8 mouse cellular contexts compared by ENCODE assay signal in genomic region chr10:78168792-78169191, GRCm38 (mm10). TPM values are rescaled to one million over a fixed set of nuclear protein-coding genes. Genes with fewer than 3 reads are reported as not detected.
A peak's percentile ranks its signal among the peaks of the same experiment; 100 is the strongest.
DNase-seq lines count a peak whose midpoint lies in the region; ATAC-seq and TF ChIP-seq lines count a peak whose summit lies in the region.

No protein-coding gene starts in this region.

- WGBS in lung, postnatal 0 days: 82% methylated on average over 11 of the region's 11 CpGs
- 86% methylated on average over 11 of the region's 11 CpGs for WGBS in limb, embryonic 10.5 days
- 83% methylated on average over 11 of the region's 11 CpGs for WGBS in olfactory bulb, adult 2 months

- TF ChIP-seq CTCF in lung, postnatal 0 days (IDR thresholded peaks at IDR 0.05): no peak
- no peak for TF ChIP-seq CTCF in olfactory bulb, adult 2 months (IDR thresholded peaks at IDR 0.05; ENCODE audit: insufficient read depth, low read depth, low read length)

- ATAC-seq in lung, postnatal 0 days: no peak

- TF ChIP-seq POLR2A in olfactory bulb, adult 2 months (IDR thresholded peaks at IDR 0.05; ENCODE audit: insufficient read depth, low read depth, low read length): 0 out of 2 replicates have a peak, but pooled peaks have one; percentile 2

- no peaks in the 10 kb centered on the region for H3K9me3 ChIP-seq in lung, postnatal 0 days (ENCODE audit: low read length)
- H3K9me3 ChIP-seq in limb, embryonic 10.5 days (replicated peaks): no peaks in the 10 kb centered on the region

- H3K9ac ChIP-seq in lung, postnatal 0 days (replicated peaks; ENCODE audit: low read depth): peak overlapping the region; percentile 50

- peak overlapping the region; percentile 61 for H3K4me3 ChIP-seq in lung, postnatal 0 days (ENCODE audit: low read depth, low read length)
- H3K4me3 ChIP-seq in limb, embryonic 10.5 days: peak overlapping the region; percentile 90
- H3K4me3 ChIP-seq in olfactory bulb, adult 2 months (ENCODE audit: insufficient read depth, low read depth, low read length): peak overlapping the region; percentile 81

- peaks cover 8% of the 10 kb centered on the region; the same call in 1 of the 2 replicates for H3K4me1 ChIP-seq in lung, postnatal 0 days (ENCODE audit: insufficient read depth, low read depth, low read length)
- H3K4me1 ChIP-seq in limb, embryonic 10.5 days: peaks cover 24% of the 10 kb centered on the region
- peaks cover 7% of the 10 kb centered on the region for H3K4me1 ChIP-seq in olfactory bulb, adult 2 months (ENCODE audit: control insufficient read depth, insufficient read depth, low read length)

- H3K27me3 ChIP-seq in lung, postnatal 0 days (replicated peaks; ENCODE audit: insufficient read depth, low read length): no peaks in the 10 kb centered on the region
- H3K27me3 ChIP-seq in limb, embryonic 10.5 days (ENCODE audit: low read depth, poor library complexity, severe bottlenecking): no peaks in the 10 kb centered on the region

- H3K27ac ChIP-seq in lung, postnatal 0 days (ENCODE audit: low read length): 0 out of 2 replicates have a peak overlapping the region, but pooled peaks have one; percentile 58
- peak overlapping the region; percentile 87 for H3K27ac ChIP-seq in limb, embryonic 10.5 days
- H3K27ac ChIP-seq in olfactory bulb, adult 2 months (ENCODE audit: insufficient read depth, low read depth, low read length): no peak overlapping the region

- no peak for TF ChIP-seq EP300 in lung, postnatal 0 days (IDR thresholded peaks at IDR 0.05)

- peak overlapping the region; percentile 78 for H3K4me2 ChIP-seq in lung, postnatal 0 days (replicated peaks; ENCODE audit: low read depth, low read length)

- H3K36me3 ChIP-seq in lung, postnatal 0 days (ENCODE audit: insufficient read depth, low read length): 0 out of 2 replicates have a peak, but pooled peaks cover 20% of the 10 kb centered on the region
- H3K36me3 ChIP-seq in limb, embryonic 10.5 days: peaks cover 75% of the 10 kb centered on the region

- DNase-seq in cerebellum, adult 11 months: peak; percentile 31
- DNase-seq in cerebellum, postnatal 14 days: no peak
- DNase-seq in lung, postnatal 0 days (ENCODE audit: low spot score): no peak
- no peak for DNase-seq in lung, postnatal 14 days
- no peak for DNase-seq in limb, embryonic 10.5 days (ENCODE audit: low spot score)
- DNase-seq in retina, embryonic 14.5 days (ENCODE audit: low spot score): no peak
- DNase-seq in thymus, postnatal 0 days (ENCODE audit: low spot score): no peak

RNA-seq across cellular contexts. Expression of gene D10Jhu81e, which starts 0.8 kb away (rescaled TPM):
- polyA plus RNA-seq in lung, postnatal 0 days (2015; fragmentation: Nextera tagmentation; extraction: Ambion mirVana): 24.8 and 27.0 TPM in 2 replicates
- polyA plus RNA-seq in limb, embryonic 10.5 days (2016; fragmentation: Nextera tagmentation; extraction: Ambion mirVana): 19.9 and 20.3 TPM in 2 replicates
- not detected in 2 replicates for polyA plus RNA-seq in olfactory bulb, adult 2 months (2012; ENCODE audit: insufficient read depth, insufficient read length, low replicate concordance, missing spikeins)
- 28.9 and 31.2 TPM in 2 replicates for polyA plus RNA-seq in thymus, postnatal 0 days (2015; fragmentation: Nextera tagmentation; extraction: Ambion mirVana)

RNA-seq across cellular contexts. Expression of gene Pwp2, which starts 16.2 kb away (rescaled TPM):
- 5.8 and 6.4 TPM in 2 replicates for polyA plus RNA-seq in lung, postnatal 0 days (2015; fragmentation: Nextera tagmentation; extraction: Ambion mirVana)
- 35.0 and 38.6 TPM in 2 replicates for polyA plus RNA-seq in limb, embryonic 10.5 days (2016; fragmentation: Nextera tagmentation; extraction: Ambion mirVana)
- not detected in 2 replicates for polyA plus RNA-seq in olfactory bulb, adult 2 months (2012; ENCODE audit: insufficient read depth, insufficient read length, low replicate concordance, missing spikeins)
- 18.1 and 18.7 TPM in 2 replicates for polyA plus RNA-seq in thymus, postnatal 0 days (2015; fragmentation: Nextera tagmentation; extraction: Ambion mirVana)

Comparison
In these comparisons a context has a peak if more than half of its experiments do, and no peak if none do; other contexts are left out.
1. RNA of gene D10Jhu81e, which starts 0.8 kb away (polyA plus RNA-seq): 28.9 to 31.2 TPM in thymus, postnatal 0 days, 24.8 to 27.0 TPM in lung, postnatal 0 days and 19.9 to 20.3 TPM in limb, embryonic 10.5 days; not detected in olfactory bulb, adult 2 months; every median in the first group is over 10 times any median in the second.
2. Peak in every context shown above with its lines, with median percentiles within 50 percentile points of each other: H3K4me3 ChIP-seq.